Mouse (Mus musculus) embryo, embryonic 9.5 days (tissue): ENCODE measurements around the gene Mfsd12.
A peak's percentile ranks its signal among the peaks of the same experiment; 100 is the strongest.

Experiments
- DNase-seq: peaks from one replicate; pipeline ENCODE4 v3.0.0-alpha.2; 2017; ENCODE audit errors: extremely low spot score

The Mfsd12 gene

DNA sequence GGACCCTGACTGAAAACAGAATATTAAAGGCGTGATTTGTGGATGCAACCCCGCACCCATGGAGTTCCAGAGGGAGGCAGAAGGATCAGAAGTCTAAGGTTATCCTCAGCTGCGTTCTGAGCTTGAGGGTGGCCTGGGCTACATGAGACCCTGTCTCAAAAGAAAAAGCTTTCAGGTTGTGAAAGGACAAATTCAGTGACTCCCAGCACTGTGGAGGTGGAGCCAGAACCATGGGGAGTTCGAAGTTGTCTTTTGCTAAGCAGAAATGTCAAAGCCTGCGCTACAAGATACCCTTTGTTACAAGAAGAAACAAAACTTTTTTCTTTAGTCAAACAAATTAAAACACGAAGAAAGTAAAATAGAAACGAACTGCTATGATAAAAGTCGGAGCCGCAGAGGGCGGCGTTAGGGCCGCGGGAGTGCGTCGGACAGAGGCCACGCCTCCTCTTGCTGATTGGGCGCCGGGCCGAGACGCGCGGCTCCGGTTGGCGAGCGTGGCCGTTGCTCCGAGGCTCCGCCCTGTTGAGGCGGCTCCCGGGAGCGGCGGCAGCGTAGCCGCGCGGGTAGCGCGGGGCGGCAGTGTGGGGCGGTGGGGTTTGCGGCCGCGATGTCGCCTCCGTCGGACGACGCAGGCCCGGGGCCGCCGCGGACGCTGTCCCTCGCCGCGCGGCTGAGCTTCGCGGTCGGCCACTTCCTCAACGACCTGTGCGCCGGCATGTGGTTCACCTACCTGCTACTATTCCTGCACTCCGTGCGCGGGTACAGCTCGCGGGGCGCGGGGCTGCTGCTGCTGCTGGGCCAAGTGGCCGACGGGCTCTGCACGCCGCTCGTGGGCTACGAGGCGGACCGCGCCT is at the start of gene Mfsd12:
TSS of gene Mfsd12 (plus strand) at position 501 of the 854 bp plus-strand sequence.
- DNase-seq, result peak; percentile 85

DNA sequence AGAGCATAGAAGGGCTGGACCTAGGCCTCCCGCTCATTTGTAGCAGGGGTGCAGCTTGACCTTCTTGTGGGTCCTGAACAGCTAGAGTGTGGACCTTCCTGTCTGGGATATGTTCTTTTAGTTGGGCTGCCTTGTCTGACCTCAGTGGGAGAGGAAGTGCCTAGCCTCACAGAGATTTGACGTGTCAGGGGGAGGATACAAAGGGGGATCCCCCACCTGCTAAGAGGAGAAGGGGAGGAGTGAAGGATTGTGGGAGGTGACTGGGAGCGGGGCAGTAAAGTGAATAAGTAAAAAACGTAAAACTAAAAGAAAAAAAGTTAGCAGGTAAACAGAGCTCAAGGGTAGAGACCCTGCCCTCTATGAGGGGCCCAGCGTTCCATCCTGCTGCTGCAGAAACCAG is 47.7 kb upstream of the Mfsd12 start:
- no peak for DNase-seq

DNA sequence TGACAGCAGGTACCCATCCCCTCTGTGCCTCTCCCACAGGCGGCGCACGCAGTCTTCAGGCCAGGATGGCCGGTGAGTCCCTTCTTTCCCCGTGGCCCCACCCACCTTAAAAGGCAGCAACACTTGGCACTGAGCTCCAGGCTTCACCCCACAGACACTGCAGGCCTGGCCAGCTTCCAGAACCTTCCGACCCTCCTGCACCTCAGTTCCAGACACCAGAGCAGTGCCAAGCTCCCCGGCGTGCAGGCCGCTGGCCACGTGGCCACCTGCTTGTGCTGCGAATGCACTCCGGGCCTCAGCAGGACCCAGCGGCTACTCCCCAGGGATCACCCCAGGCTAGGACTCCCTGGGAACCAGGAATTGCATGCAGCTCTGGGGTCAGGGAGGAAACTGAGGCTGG is 43.7 kb upstream of the Mfsd12 start:
- DNase-seq, result no peak

DNA sequence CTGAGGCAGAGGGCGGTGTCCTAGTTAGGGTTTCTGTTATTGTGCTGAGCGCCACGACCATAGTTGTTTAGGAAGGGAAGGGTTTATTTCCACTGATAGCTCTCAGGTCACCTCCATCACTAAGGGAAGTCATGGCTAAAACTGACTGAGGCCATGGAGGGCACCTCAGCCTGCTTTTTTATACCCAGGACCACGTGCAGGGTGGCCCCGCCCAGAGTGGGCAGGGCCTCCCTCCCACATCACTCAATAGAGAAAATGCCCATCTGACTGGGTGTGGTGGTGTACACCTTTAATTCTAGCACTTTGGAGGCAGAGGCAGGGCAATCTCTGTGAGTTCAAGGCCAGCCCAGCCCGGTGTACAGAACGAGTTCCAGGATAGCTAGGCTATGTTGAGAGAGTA is 43.1 kb upstream of the Mfsd12 start:
- DNase-seq, result no peak

DNA sequence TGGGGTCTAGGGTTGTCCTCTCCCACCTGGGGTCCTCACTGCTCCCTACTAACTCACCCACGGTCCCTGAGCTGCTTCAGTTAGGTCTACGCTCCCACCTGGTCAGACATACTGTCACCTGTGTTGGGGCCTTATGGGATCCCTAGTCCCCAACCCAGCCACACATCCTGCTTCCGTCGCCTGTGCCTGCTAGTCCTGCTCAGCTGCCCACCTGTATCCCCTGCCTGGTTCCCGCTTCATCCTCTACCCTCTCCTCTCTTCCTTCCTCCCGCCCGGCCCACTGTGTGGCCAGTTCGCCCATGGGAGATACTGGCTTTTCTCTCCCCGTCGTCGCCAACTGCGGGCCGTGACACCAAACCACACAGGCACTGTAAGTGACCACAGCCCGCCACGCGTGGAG is 41.7 kb upstream of the Mfsd12 start:
- DNase-seq, result no peak

DNA sequence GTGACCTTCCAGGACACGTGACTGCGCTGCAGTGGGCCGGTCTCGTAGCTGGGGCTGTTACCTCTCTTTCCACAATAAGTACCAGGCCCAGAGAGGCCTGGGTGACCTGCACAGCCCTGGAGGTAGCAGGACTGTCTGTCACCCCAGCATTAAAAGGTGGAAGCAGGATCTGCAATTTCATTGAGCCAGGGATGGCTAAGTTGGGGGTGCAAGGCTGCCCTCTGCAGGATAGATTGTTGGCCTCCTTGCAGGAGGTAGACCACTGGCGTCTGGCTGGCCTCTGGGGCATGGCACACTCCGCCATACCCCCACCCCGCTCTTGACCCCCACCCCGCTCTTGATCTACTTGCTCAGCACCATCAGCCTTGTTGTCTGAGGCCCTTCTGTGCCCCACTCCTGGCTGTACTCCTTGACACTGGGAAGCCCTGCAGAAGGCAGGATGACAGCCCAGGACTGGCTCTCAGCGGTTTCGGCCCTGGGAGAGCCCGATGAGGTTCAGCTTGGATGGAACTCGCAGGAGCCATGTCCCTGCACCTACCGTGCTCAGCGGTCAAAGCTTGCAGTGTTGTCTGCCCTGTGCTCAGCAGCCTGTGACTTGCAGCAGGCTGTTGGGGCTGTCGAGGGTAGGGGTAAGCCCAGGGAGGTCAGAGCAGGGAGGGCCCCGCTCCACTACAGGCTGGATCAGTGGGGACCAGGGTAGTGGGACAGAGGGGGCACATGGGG is 40.8 kb upstream of the Mfsd12 start:
- DNase-seq, result no peak

DNA sequence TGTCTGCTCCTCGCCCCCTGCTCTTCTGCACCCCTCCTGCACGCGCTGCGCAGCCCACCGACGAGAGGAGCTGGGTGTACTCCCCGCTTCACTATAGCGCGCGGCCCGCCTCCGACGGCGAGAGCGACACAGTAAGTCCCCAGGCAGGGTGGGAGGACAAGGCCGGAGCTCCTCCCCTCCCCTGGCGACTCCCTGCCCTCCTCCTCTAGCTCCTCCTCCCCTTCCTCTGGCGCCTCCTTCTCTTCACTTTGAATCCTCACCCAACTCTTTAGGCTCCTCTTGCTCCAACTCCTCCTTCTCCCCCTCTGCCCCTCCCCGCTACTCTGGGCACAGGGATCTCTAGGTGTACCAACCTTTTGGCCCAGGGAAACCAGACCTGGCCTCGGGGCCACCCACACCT is 40.0 kb upstream of the Mfsd12 start:
- DNase-seq, result no peak

DNA sequence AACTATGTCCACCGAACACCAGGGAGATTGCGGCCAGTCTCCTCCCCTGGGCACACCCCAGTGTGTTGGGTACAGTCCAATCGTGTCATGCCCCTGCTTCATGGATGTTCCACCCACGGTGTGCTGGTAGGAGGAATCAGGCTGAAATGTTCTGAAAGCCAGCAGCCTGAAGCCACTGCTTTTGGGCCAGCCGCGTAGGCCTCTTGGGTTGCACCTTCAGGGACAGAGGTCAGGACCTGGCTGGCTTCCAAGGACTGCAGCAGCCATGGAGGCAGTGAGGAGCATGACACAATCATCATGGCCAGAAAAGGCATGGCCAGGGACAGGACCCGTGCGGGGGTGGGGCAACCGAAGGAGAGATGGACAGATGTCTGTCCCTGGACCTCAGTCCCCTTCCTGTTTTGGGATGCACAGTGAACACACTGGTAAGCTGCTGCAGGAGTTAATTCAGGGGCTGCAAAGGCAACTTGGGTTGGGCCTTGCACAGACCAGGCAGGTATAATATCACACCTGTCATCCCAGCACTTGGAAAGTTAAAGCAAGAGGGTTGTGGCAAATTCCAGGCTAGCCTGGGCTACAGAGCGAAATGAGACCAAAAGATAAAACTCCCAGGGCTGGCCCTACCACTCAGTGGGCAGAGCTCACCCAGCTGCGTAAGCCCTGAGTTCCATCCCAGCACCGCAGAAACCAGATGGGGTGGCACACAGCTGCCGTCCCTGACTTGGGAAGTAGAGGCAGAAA is 38.5 kb upstream of the Mfsd12 start:
- DNase-seq, result no peak

DNA sequence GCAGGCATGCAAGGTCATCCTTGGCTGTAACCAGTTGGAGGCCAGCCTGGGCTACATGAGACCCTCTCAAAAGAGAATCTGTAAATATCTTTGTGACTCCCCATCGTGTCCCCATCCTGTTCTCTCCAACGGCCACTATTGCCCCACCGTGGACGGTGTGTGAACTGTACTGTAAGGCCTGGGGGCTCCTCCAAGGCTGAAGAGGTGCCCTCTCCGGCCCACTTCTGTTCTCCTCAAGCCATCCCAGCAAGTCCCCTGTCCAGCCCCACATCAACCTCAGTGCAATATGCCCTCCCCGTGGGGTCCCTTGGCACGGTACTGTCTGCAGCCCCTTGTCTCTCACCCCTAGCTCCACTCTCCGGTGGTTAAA is 38.0 kb upstream of the Mfsd12 start:
- no peak for DNase-seq

DNA sequence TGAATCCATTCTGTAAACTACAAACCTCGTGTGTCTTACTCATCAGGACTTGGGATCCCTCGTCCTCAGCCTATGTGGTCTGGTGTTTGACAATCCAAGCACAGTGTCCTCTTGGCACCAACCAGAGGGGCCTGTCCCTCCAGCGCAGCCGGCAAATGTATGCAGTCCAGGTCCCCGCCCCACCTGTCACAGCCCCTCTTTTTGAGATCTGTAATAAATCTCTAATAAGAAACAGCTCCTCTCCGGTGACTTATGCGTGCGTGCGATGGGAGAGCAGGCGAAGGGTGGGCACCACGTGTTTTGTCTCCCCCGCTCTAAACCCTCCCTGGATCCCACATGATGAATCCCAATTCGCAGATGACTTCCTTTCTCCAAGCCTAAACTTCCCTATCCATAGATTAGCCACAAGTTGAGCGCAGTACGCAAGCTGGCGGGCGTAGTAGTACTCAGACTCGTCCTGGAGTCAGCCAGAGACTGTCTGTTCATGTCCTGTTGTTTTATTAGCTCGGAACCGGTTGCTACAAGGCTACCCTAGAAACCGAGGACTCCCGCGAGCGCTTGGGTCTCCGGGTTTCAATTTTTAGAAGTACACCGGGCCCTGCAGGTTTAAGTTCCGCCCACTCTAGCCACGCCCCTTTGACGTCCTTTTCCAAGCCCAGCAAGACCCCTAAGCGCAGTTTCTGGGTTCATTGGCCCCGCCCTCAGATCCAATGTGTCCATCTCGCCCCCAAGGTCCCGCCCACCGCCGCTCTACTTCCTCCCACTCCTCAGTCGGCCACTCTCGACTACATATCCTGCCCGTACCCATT is 37.3 kb upstream of the Mfsd12 start:
- peak; percentile 99 for DNase-seq

DNA sequence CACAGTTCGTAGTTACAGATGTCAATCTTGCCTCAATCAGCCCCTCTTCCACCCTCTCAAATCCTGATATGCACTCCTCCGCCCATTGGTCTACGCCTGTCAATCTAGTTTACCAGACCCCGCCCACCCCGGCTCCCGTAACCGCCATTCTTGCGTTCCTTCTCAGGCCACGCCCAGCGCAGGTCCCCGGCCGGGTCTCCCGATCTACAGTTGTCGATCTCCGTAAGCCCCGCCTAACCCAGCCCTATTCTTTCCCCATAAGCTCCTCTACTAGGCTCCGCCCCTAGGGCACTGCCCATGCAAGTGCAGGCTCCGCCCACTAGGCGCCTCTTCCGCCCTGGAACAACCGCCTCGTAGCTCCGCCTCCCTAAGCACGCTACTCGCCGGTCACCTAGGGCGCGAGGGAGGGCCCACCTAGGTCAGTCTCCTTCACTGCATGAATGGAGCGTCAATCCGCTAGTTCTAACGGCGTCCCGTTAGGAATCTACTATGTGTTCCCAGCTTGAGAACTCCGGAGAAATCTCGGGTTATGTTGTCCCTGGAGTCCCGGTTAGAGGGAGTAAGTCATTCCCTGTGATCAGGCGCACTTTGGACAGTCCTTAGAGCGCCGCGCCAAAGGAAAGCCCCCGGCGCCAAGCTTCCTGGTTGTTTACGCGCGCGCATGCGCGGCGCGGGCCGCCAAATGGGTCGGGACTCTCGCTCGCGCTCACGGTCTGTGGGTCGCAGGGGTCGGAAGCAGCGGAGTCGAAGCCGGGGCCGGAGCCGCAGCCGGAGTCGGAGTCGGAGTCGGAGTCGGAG is 36.5 kb upstream of the Mfsd12 start, which contains the start of gene Cactin:
TSS of gene Cactin (plus strand) at position 554 of the 798 bp plus-strand sequence.
- peak; percentile 99 for DNase-seq

DNA sequence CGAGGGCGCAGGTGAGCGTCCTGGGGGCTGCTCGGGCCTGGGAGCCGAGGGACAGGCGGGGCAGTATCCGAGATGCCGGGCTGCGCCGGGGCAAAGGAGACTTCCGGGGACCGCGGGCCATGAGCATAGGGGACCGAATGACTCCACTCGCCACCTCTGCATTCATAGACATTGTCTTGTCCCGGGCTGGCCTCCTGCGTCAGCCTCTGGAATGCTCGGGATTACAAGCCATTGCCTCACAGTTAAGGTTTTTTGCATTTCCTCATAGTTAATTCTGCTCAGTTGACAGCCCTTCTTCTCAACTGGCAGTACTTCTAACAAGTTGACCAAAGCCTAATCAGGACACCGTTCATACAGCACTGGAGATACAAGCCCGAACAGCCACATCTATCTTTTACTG is 35.9 kb upstream of the Mfsd12 start:
- DNase-seq, result no peak

DNA sequence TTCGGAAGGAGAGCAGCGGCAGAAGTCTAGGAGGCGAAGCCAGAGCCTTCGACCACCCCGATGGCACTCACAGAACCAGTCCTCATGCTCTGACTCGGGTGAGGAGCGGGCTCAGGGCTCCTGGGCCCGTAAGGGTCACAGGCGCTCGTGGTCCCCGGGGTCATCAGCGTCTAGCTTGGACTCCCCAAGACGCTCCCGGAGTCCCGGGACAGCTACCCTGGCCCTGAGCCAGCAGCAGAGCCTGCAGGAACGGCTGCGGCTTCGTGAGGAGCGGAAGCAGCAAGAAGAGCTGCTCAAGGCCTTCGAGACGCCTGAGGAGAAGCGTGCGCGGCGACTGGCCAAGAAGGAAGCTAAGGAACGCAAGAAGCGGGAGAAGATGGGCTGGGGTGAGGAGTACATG is 34.8 kb upstream of the Mfsd12 start:
- no peak for DNase-seq

DNA sequence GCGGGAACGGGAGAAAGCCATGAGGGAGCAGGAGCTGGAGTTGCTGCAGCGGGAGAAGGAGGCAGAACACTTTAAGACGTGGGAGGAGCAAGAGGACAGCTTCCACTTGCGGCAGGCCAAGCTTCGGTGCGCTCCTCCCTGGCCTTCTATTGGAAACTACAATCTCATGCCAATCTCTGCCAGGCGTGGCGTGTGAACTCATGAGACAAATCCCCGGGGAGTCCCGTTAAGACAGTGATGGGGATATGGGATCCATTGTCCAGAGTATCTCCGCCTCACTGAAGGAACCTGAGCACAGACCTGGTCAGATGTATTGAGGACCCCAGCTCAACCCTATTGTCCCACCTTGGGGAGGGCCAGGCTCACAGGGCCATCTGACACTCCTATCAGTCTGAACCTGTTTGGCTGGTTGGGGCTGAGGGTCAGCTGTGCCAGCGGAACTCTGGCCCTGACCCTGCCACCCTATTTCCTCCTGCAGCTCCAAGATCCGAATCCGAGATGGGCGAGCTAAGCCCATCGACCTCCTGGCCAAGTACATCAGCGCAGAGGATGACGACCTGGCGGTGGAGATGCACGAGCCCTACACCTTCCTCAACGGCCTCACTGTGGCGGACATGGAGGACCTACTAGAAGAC is 34.0 kb upstream of the Mfsd12 start:
- no peak for DNase-seq

DNA sequence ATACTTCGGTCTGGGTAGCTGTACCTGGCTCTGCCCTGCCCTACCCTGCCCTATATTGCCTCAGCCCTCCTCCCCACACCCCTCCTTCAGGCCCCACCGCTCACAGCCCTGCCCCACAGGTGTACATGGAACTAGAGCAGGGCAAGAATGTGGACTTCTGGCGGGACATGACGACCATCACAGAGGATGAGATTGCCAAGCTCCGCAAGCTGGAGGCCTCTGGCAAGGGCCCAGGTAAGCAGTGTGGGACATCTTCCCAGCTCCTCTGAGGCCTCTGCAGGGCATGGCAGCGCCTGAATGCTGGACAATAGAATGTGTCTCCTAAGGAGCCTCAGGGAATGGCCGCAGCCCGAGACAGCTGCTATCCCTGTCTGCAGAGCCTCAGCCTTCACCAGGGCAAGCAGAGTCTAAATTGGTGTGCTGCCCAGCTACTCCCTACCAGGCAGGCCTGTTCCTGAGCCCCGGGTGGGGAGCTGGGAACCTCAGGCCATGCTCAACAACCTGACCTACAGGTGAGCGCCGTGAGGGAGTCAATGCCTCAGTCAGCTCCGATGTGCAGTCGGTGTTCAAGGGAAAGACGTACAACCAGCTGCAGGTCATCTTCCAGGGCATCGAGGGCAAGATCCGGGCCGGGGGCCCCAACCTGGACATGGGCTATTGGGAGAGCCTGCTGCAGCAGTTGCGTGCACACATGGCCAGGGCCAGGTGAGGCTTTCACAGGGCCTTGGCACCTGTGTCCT is 33.3 kb upstream of the Mfsd12 start:
- DNase-seq, result no peak

DNA sequence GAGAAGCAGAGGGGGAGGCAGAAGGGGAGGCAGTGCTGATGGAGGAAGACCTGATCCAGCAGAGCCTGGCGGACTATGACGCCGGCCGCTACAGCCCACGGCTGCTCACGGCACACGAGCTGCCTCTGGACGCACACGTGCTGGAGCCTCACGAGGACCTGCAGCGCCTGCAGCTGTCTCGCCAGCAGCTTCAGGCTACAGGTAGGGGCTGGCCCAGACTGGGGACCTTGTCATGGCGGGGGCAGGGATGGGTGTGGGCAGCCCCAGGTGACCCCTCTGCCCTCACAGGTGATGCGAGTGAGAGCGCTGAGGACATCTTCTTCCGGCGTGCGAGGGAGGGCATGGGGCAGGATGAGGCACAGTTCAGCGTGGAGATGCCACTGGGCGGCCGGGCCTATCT is 32.1 kb upstream of the Mfsd12 start:
- DNase-seq, result no peak

DNA sequence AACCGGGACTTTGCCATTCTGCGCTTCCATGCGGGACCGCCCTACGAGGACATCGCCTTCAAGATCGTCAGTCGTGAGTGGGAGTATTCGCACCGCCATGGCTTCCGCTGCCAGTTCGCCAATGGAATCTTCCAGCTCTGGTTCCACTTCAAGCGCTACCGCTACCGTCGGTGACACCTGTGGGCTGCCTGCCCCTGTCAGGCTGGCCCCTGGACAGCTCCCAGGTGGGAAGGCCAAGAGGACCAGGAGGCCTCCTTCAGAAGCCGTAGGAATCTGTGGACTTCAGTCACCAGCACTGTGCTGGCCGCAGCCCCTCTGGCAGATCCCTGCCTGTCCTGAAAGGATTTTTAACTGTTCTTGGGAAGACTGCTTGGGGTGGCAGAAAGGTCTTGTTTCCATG is 31.5 kb upstream of the Mfsd12 start:
- no peak for DNase-seq

DNA sequence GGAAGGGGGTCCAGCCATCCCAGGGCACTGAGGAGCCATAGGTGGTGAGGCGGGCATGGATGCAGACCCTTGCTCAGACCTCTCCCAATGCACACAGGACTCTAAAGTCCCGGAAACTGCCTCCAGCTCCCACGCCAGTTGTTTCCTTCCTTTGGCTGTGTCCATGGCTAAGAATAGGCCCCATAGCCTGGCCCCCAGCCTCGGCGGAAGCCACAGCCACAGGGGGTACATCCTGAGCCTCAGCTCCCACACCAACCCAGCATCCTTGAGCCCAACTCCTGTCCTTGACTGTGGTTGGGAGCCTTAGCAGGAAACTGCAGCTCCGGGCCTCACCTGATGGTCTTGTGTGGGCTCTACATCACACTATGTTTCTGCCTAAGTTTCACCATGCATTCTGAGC is 30.4 kb upstream of the Mfsd12 start:
- DNase-seq, result no peak

DNA sequence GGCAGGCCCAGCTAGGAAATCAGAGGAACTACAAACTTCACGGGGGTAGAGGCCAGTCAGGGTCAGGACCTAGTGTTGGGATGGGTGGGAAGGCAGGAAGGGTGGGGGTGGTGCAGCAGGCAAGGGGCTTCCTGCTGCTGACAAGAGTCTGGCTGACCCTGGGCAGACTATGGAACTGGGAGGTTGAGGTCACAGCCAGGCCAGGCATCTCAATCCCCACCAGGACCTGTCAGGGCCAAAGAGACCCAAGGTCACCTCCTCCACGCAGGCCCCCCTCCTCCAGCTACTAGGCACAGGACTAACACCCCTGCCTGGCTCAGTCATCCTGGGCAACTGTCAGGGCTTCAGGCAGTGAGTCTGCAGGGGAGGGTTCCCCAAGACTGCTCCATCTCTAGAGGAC is 29.3 kb upstream of the Mfsd12 start:
- DNase-seq, result no peak

DNA sequence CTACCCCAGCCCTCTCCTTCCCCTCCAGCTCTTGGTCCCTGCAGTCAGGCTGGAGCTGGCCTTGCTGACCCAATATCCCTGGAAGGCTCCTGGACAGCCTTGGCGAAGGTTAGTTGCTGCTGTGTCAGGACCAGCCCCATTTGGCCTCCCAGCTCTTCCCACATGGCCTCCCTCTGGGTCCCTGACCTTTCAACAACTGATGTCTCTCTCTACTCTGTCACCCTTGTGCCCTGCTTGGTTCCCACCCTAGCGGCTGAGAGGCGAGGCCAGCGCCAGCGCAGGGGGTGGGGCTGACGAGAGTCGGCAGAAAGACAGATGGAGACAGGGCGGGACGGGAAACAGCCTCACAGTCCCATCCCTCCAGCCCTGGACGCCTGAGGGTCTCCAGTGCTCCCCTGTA is 28.9 kb upstream of the Mfsd12 start, which contains the start of gene Tbxa2r:
TSS of gene Tbxa2r (plus strand) at position 346 of the 400 bp plus-strand sequence.
- DNase-seq, result no peak
